Mouse (Mus musculus) small intestine, adult 2 months (tissue): ENCODE measurements around the gene Dio2. TPM values are rescaled to one million over a fixed set of nuclear protein-coding genes. Genes with fewer than 3 reads are reported as not detected.

Experiments
- H3K27ac ChIP-seq: fragments of 200-500 bp; 2 replicates; pipeline ENCODE4 v1.5.1; 2012; ENCODE audit warnings: low read depth, low read length, control low read depth, inconsistent platforms; ENCODE audit not compliant: insufficient read depth
- H3K27me3 ChIP-seq: fragments of 200-500 bp; 2 replicates; pipeline ENCODE4 v1.6.1; 2012; ENCODE audit warnings: mild to moderate bottlenecking, moderate library complexity, low read length, inconsistent platforms; ENCODE audit not compliant: control insufficient read depth, insufficient read depth
- H3K36me3 ChIP-seq: fragments of 200-500 bp; 2 replicates; pipeline ENCODE4 v1.6.1; 2012; ENCODE audit warnings: mild to moderate bottlenecking, low read length, control low read depth, inconsistent platforms; ENCODE audit not compliant: control insufficient read depth, insufficient read depth
- H3K4me1 ChIP-seq: fragments of 200-500 bp; 2 replicates; pipeline ENCODE4 v1.6.1; 2012; ENCODE audit warnings: low read length, inconsistent platforms, mixed read lengths; ENCODE audit not compliant: control insufficient read depth, insufficient read depth, insufficient read length
- H3K4me3 ChIP-seq: fragments of 200-500 bp; 2 replicates; pipeline ENCODE4 v1.5.1; 2012; ENCODE audit warnings: low read depth, mild to moderate bottlenecking, control low read depth, inconsistent platforms, low read length, moderate library complexity
- CTCF ChIP-seq: fragments of 200-500 bp; IDR thresholded peaks from 2 replicates; pipeline ENCODE4 v1.5.1; 2012; ENCODE audit warnings: low read depth, mild to moderate bottlenecking, control low read depth, inconsistent platforms, low read length, moderate library complexity, mixed read lengths; ENCODE audit not compliant: insufficient replicate concordance, insufficient read length; ENCODE audit errors: extremely low read depth
- POLR2A ChIP-seq: fragments of 200-500 bp; IDR thresholded peaks from 2 replicates; pipeline ENCODE4 v1.6.1; 2012; ENCODE audit warnings: low read depth, mild to moderate bottlenecking, control low read depth, inconsistent platforms, low read length, moderate library complexity
- WGBS: fragments of 180-500 bp; shearing (Covaris S2); methylation state at CpG from one replicate; pipeline ENCODE4 v1.1.7; 2018; 5-methylcytosine and 5-hydroxymethylcytosine counted together
- polyA plus RNA-seq: library from polyadenylated mRNA; depleted of rRNA; stranded (reverse); fragments of >200 nt; gene quantifications from 2 replicates; pipeline ENCODE4 v1.2.3, GENCODE M21; 2012; rRNA removed

The Dio2 gene
- polyA plus RNA-seq = 0.04 and 0.10 TPM in 2 replicates

DNA sequence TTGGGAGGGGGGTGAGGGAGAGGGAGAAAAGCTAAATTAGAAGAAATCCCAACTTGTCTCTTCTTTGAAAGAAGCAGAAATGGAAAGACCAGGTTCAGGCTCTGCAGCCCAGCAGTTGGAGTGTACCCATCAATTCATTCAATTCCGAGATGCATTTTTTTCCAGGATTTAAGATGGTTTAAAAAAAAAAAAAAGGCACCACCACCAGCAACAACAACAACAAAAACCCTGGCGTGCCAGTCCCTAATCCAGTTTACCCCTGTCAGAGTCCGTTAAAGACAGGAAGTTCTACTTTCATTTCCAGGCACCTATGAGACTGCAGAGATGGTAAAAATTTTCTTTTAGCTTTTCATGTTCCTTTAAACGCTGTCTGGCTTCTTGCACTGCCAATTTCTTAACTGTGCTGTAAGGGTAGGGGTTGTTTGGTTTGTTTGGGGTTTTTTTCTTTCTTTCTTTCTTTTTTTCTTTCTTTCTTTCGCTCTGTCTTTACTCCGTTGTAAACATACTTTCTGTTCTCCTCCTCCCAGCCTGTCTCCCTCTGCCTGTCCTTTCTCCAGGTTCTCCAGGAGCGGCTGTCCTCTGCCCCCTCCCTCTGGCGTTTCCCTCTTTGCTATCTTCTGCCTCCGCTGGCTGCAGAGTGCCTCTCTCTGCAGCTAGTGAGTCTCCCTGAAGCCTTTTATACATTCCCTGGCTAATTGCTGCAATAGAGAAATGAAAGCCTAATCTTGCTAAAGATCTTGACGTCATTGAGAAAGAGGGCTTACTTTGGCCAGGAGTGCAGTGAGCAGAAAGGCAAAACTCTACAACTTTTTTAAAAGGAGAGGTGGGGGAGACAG is at the start of gene Dio2:
TSS of gene Dio2 (minus strand) at position 51 of the 836 bp plus-strand sequence.
- no peaks in the 10 kb centered on the region for H3K36me3 ChIP-seq

DNA sequence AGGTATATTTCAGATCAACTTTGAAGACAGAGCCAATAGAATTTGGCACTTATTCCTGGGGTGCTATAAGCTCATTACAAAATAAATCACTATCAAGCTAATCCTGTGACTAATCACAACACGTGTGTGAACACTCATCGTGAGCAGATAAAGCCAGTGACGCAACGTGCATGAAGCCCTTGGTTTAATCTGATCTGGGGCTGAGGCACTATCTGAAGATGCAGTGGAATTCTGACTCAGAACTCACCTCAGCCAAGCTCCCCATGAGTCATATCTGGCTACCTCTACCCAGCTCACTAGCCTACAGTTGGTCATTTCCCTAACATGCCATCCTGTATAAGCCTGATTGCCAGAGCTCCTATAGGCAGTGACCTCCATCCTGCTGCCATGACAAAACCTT is 43.2 kb upstream of the Dio2 start:
- 76% methylated on average over 4 of the region's 4 CpGs for WGBS

More for the DNA sequence above, at the start of gene Dio2:
- TF ChIP-seq POLR2A (no peak), CTCF (no peak)
- H3K27me3 ChIP-seq = no peaks in the 10 kb centered on the region
- WGBS = 14% methylated on average over 10 of the region's 10 CpGs
- H3K27ac ChIP-seq = no peak within 1 kb of the TSS
- H3K4me3 ChIP-seq = peak within 1 kb of the TSS; percentile 31
- H3K4me1 ChIP-seq = no peaks in the 10 kb centered on the region

DNA sequence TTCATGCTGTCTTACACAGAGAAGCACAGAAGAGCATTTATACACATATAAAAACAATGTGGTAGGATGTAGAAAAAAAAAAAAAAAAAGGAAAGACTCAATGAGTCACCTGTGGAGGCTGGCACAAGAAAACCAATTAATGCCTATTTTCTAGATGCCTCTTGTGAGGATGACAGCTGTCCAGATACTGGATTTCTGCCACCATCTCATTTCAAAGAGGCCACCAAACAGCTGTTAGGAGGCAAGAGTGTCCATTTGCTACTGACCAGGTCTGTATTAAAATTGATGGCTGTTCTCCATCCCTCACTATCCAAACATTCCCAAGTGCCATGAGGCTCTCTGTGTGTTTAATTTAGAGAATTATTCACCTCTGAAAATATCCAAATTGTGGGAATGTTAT is 6.5 kb upstream of the Dio2 start:
- TF ChIP-seq POLR2A = no peak
- no peak for TF ChIP-seq CTCF
- no peaks in the 10 kb centered on the region for H3K4me1 ChIP-seq
- H3K27ac ChIP-seq = no peak overlapping the region
- no peaks in the 10 kb centered on the region for H3K27me3 ChIP-seq
- H3K4me3 ChIP-seq = no peak overlapping the region
- H3K36me3 ChIP-seq = no peaks in the 10 kb centered on the region

More for the DNA sequence above, 43.2 kb upstream of the Dio2 start:
- H3K27me3 ChIP-seq = no peaks in the 10 kb centered on the region
- H3K4me3 ChIP-seq = no peak overlapping the region
- H3K36me3 ChIP-seq = no peaks in the 10 kb centered on the region
- no peak overlapping the region for H3K27ac ChIP-seq
- H3K4me1 ChIP-seq = no peaks in the 10 kb centered on the region
- no peak for TF ChIP-seq CTCF
- no peak for TF ChIP-seq POLR2A

DNA sequence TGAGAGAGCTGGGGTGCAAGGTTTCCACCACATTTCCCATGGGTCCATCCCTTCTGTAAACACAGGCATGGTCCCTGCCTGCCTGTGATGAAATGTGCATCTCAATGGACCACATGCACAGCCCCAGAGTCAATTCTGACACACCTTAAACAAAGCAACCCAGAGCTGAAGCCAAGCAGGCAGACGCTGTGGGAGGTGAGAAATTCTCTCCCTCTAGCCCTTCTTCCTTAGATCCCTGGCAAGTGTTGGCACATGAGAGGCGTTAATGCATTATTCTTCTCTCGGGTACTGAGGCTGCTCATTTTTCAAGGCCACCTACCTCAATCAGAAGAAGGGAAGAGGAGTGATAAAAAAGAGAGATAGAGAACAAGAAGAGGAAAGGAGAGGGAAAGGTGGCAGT is 5.4 kb upstream of the Dio2 start:
- H3K36me3 ChIP-seq = no peaks in the 10 kb centered on the region
- H3K27ac ChIP-seq = no peak overlapping the region
- H3K4me1 ChIP-seq = no peaks in the 10 kb centered on the region
- 36% methylated on average over 3 of the region's 3 CpGs for WGBS
- TF ChIP-seq CTCF (no peak), POLR2A (no peak)
- no peaks in the 10 kb centered on the region for H3K27me3 ChIP-seq
- H3K4me3 ChIP-seq = no peak overlapping the region

DNA sequence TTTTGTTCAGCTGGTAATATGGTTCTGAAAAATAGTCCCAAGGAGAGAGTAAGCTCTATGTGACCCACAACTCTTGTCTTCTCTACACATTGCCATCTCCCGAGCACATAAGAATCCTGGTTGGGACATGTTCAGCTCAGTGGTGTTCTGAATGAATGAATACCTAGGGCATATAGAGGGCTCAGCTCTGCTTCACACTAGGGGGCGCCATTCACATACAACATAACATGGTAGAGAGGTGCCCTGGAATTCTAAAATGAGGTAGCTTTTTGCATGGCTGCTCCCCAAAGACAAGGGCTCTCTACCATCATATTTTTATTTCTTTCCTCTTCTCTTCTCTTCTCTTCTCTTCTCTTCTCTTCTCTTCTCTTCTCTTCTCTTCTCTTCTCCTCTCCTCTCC is 2.2 kb upstream of the Dio2 start:
- WGBS = 35% methylated on average over 2 of the region's 2 CpGs
- Histone ChIP-seq H3K4me3 (no peak overlapping the region), H3K4me1 (no peaks in the 10 kb centered on the region), H3K27me3 (no peaks in the 10 kb centered on the region), H3K27ac (no peak overlapping the region), H3K36me3 (no peaks in the 10 kb centered on the region)
- TF ChIP-seq POLR2A = no peak
- no peak for TF ChIP-seq CTCF

DNA sequence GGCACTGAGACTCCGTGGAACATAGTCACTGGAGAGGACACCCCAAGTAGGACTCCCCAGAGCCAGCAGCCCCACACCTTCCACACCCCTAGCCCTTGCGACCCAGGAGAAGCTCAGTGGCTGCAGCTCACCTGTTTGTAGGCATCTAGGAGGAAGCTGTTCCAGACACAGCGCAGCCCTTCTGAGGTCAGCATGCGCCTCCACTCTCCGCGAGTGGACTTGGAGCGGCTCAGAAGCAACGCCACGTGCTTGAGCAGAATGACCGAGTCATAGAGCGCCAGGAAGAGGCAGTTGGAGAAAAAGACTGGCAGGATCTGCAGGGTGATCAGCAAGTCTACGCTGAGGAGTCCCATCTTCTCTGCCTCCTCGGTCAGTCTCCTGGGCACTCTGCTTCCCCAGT is 306 bp downstream of the Dio2 start:
- 62% methylated on average over 13 of the region's 13 CpGs for WGBS
- Histone ChIP-seq H3K36me3 (no peaks in the 10 kb centered on the region), H3K4me1 (no peaks in the 10 kb centered on the region), H3K4me3 (peak overlapping the region; percentile 31), H3K27me3 (no peaks in the 10 kb centered on the region), H3K27ac (no peak overlapping the region)
- no peak for TF ChIP-seq POLR2A
- no peak for TF ChIP-seq CTCF

DNA sequence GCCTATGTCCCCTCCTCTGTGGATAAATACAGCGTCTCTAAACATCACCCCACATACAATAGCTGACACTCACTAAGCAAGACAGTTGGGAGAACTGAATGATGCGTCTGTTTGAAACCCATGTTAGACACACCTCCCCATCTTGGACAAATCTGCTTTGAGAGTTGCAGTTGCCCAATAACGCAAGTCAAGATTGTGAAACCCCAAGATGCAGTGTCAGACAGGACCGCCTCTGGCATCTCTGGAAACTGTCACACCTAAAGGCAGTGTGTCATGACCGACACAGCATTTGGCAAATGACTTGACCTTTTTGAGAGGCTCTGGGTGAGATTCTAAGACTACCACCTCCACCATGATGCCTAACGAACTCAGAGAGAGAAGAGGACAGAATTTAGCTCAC is 2.8 kb downstream of the Dio2 start:
- Histone ChIP-seq H3K36me3 (no peaks in the 10 kb centered on the region), H3K27me3 (no peaks in the 10 kb centered on the region), H3K27ac (no peak overlapping the region), H3K4me1 (no peaks in the 10 kb centered on the region), H3K4me3 (no peak overlapping the region)
- TF ChIP-seq POLR2A = no peak
- no peak for TF ChIP-seq CTCF
- WGBS = 71% methylated on average over 6 of the region's 6 CpGs
